Mouse (Mus musculus) spleen, postnatal 10 days (tissue): ENCODE results near the gene Serpinb9g.
"Not testable (repeated sequence)": the region's sequence is repeated elsewhere in the genome, so short reads cannot be mapped to it uniquely, and the experiment has no call there.

ENCODE experiments used
- DNase-seq, 2 experiments: peaks; one replicate each; pipeline ENCODE4 v3.0.0; 2021 to 2022; ENCODE audit warnings: low spot score in 2 of 2

The Serpinb9g gene

DNA sequence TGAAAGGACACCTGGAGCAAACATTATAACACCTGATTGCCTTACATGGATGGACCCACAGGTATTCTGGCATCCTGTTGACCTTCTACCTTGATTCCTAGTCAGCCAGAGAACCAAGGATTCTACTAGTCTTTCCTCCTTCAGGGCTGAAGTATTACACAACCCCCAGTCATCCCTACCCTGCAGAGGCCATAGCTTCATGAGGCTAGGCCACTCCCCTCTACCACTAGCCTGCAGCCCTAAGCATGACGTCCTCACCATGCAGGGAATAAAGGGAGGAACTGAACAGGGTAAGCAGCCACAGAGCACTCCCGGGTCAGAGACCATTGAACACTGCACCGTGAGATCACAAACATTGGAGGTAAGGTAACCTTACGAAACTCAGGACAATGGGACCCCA is at the start of gene Serpinb9g:
Gene Serpinb9g, plus strand, starts transcription at position 301 of the 400 bp plus-strand sequence.
- not testable (repeated sequence) for DNase-seq

DNA sequence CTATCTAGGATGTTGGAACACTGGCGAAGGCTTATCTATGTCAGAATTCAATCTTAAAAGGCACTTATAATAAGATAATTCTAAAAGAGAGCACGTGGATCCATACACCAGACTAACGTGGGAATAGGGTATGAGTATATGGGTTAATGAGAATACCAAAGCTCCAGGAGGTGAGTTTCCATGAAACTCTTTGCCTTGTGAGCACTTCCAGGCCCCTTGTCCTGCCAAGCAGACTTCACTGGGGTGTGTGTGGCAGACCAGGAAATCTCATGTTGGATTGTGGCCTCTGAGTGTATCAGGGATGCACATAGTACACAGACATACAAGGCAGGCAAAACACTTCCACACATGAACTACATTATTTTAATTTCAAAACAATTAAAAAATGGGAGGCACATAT is 718 bp upstream of the Serpinb9g start:
- not testable (repeated sequence) for DNase-seq

DNA sequence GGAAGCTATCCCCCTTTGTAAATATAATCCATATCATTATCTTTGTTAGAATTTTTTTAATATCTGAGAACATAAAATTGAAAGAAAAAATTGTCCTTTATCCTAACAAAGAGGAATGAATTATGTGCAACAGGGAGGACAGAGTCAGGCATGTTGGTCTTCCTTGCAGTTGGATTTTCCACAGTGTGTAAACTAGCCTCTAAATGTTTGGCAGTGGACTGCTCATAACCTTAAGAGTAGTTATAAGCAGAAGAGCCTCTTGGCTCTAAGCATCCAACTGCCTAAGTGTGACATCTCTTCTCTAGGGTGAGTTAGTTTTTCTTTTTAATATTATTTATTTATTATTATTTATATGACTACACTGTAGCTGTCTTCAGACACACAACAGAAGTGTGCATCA is 40.0 kb downstream of the Serpinb9g start:
- DNase-seq: no peak

DNA sequence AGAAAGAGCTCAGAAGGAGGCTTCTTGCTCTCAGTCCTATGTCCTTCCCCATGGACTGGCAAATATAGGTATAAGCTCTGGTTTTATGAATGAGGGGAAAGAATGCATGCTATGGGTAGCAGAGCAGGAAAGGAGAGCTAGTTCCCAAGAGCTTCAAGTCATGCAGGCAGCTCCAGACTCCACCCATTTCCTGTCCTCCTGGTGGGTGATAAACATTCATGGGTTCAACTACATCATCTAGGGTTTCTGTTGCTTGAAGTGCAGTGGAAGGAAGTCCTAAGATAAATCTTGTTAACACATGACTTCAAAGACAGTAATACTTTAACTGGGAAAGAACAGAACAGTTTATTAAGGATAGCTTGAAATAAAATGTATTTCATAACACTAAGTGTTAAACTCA is 48.2 kb downstream of the Serpinb9g start:
- no peak for DNase-seq
